In genomic region chr10:119641011-119641410, GRCm38 (mm10) we compare ENCODE assay signal across 21 mouse cellular contexts.
DNase-seq lines count a peak whose midpoint lies in the region; ATAC-seq and TF ChIP-seq lines count a peak whose summit lies in the region.
"Had no signal": no experiment of that assay in that cellular context is flagged by ENCODE, and none has a peak within 500 bp of the region (broad histone marks: within the 10 kb centered on the region; RNA-seq: fewer than 3 reads in every experiment).

No protein-coding gene starts in this region.

- 0 out of 2 replicates have a peak, but pooled peaks have one; percentile 50 for ATAC-seq in midbrain, embryonic 15.5 days (replicated peaks)
- no peak for ATAC-seq in midbrain, postnatal 0 days (ENCODE audit: low FRiP score)
- ATAC-seq in embryonic facial prominence, embryonic 11.5 days (replicated peaks; ENCODE audit: insufficient number of reproducible peaks, low FRiP score, low TSS enrichment, low read depth), result no peak
- 0 out of 2 replicates have a peak, but pooled peaks have one; percentile 30 for ATAC-seq in hindbrain, embryonic 16.5 days
- ATAC-seq: activated CD4-positive, CD25-positive, alpha-beta regulatory T cell, adult 4 months; intestine, embryonic 16.5 days; liver, embryonic 12.5 days had no signal

- H3K9me3 ChIP-seq in midbrain, embryonic 15.5 days, result no peaks in the 10 kb centered on the region
- H3K9me3 ChIP-seq in midbrain, postnatal 0 days (ENCODE audit: low read length), result no peaks in the 10 kb centered on the region
- H3K9me3 ChIP-seq in embryonic facial prominence, embryonic 11.5 days (replicated peaks; ENCODE audit: control insufficient read depth, low read length), result no peaks in the 10 kb centered on the region
- H3K9me3 ChIP-seq in hindbrain, embryonic 16.5 days (ENCODE audit: control insufficient read depth, low read length), result no peaks in the 10 kb centered on the region
- H3K9me3 ChIP-seq: embryonic facial prominence, embryonic 13.5 days; limb, embryonic 13.5 days; liver, embryonic 12.5 days; neural tube, embryonic 13.5 days had no signal

- H3K27me3 ChIP-seq in midbrain, embryonic 15.5 days (replicated peaks), result no peaks in the 10 kb centered on the region
- no peaks in the 10 kb centered on the region for H3K27me3 ChIP-seq in midbrain, postnatal 0 days (ENCODE audit: insufficient read depth, low read length)
- no peaks in the 10 kb centered on the region for H3K27me3 ChIP-seq in embryonic facial prominence, embryonic 11.5 days (ENCODE audit: control insufficient read depth, insufficient read depth, low read length)
- no peaks in the 10 kb centered on the region for H3K27me3 ChIP-seq in hindbrain, embryonic 16.5 days (replicated peaks; ENCODE audit: control insufficient read depth, insufficient read depth, low read length)
- H3K27me3 ChIP-seq: embryonic facial prominence, embryonic 13.5 days; limb, embryonic 13.5 days; liver, embryonic 12.5 days; neural tube, embryonic 13.5 days had no signal

- 57% methylated on average over 12 of the region's 12 CpGs for WGBS in midbrain, embryonic 15.5 days
- 63% methylated on average over 12 of the region's 12 CpGs for WGBS in midbrain, postnatal 0 days
- WGBS in embryonic facial prominence, embryonic 11.5 days, result 56% methylated on average over 12 of the region's 12 CpGs
- 46% methylated on average over 12 of the region's 12 CpGs for WGBS in hindbrain, embryonic 16.5 days

- DNase-seq in midbrain, postnatal 0 days (ENCODE audit: low spot score), result no peak
- peak; percentile 13 for DNase-seq in embryonic facial prominence, embryonic 11.5 days (ENCODE audit: low spot score)
- peak; percentile 48 for DNase-seq in retina, postnatal 1 day
- no peak for DNase-seq in right cerebral cortex, postnatal 36 days (ENCODE audit: low spot score in 2 of 2)
- DNase-seq in thymus, postnatal 10 days (ENCODE audit: low spot score in 2 of 2), result no peak
- DNase-seq: cerebellum, adult 8-10 months; gastrocnemius, postnatal 10 days; kidney, adult 9 months; kidney, postnatal 14 days; lung, adult 18-20 months had no signal

- H3K27ac ChIP-seq in midbrain, embryonic 15.5 days, result no peak overlapping the region
- H3K27ac ChIP-seq in midbrain, postnatal 0 days (ENCODE audit: low read depth, low read length), result no peak overlapping the region
- H3K27ac ChIP-seq in embryonic facial prominence, embryonic 11.5 days (replicated peaks; ENCODE audit: low read depth, low read length), result no peak overlapping the region
- H3K27ac ChIP-seq in hindbrain, embryonic 16.5 days (ENCODE audit: low read depth, low read length), result no peak overlapping the region
- H3K27ac ChIP-seq: embryonic facial prominence, embryonic 13.5 days; limb, embryonic 13.5 days; liver, embryonic 12.5 days; neural tube, embryonic 13.5 days; stomach, postnatal 0 days had no signal

- no peak overlapping the region for H3K4me2 ChIP-seq in midbrain, embryonic 15.5 days
- no peak overlapping the region; the same call in 1 of the 2 replicates for H3K4me2 ChIP-seq in midbrain, postnatal 0 days (ENCODE audit: low read depth, low read length, poor library complexity, severe bottlenecking)
- H3K4me2 ChIP-seq in embryonic facial prominence, embryonic 11.5 days (ENCODE audit: low read depth, low read length), result no peak overlapping the region
- no peak overlapping the region for H3K4me2 ChIP-seq in hindbrain, embryonic 16.5 days (ENCODE audit: low read length)
- H3K4me2 ChIP-seq: embryonic facial prominence, embryonic 13.5 days; heart, embryonic 11.5 days; limb, embryonic 13.5 days; liver, embryonic 12.5 days; neural tube, embryonic 13.5 days had no signal

- no peak overlapping the region for H3K4me3 ChIP-seq in midbrain, embryonic 15.5 days
- H3K4me3 ChIP-seq in midbrain, postnatal 0 days (ENCODE audit: low read depth, low read length), result no peak overlapping the region
- H3K4me3 ChIP-seq in embryonic facial prominence, embryonic 11.5 days (ENCODE audit: low read depth, low read length), result no peak overlapping the region
- H3K4me3 ChIP-seq in hindbrain, embryonic 16.5 days (ENCODE audit: low read length), result no peak overlapping the region
- H3K4me3 ChIP-seq: embryonic facial prominence, embryonic 13.5 days; erythroblast, embryonic 14.5 days; limb, embryonic 13.5 days; liver, embryonic 12.5 days; neural tube, embryonic 13.5 days had no signal

- peaks cover 19% of the 10 kb centered on the region for H3K4me1 ChIP-seq in midbrain, embryonic 15.5 days
- H3K4me1 ChIP-seq in midbrain, postnatal 0 days (ENCODE audit: insufficient read depth, low read length), result no peaks in the 10 kb centered on the region
- H3K4me1 ChIP-seq in embryonic facial prominence, embryonic 11.5 days (ENCODE audit: control insufficient read depth, insufficient read depth, low read length), result 0 out of 2 replicates have a peak, but pooled peaks cover 3% of the 10 kb centered on the region
- H3K4me1 ChIP-seq in hindbrain, embryonic 16.5 days (ENCODE audit: control insufficient read depth, insufficient read depth, low read depth, low read length), result peaks cover 8% of the 10 kb centered on the region
- H3K4me1 ChIP-seq: liver, embryonic 12.5 days had no signal

- no peaks in the 10 kb centered on the region for H3K36me3 ChIP-seq in midbrain, embryonic 15.5 days (replicated peaks)
- no peaks in the 10 kb centered on the region for H3K36me3 ChIP-seq in midbrain, postnatal 0 days (ENCODE audit: insufficient read depth, low read length)
- no peaks in the 10 kb centered on the region for H3K36me3 ChIP-seq in embryonic facial prominence, embryonic 11.5 days (replicated peaks; ENCODE audit: control insufficient read depth, insufficient read depth, low read depth, low read length)
- H3K36me3 ChIP-seq in hindbrain, embryonic 16.5 days (ENCODE audit: control insufficient read depth, insufficient read depth, low read length), result no peaks in the 10 kb centered on the region
- H3K36me3 ChIP-seq: embryonic facial prominence, embryonic 13.5 days; limb, embryonic 13.5 days; liver, embryonic 12.5 days; neural tube, embryonic 13.5 days had no signal

- TF ChIP-seq CTCF in midbrain, postnatal 0 days (IDR thresholded peaks at IDR 0.05), result no peak

- H3K9ac ChIP-seq in midbrain, embryonic 15.5 days, result no peak overlapping the region
- H3K9ac ChIP-seq in midbrain, postnatal 0 days (replicated peaks; ENCODE audit: low read length, poor library complexity, severe bottlenecking), result no peak overlapping the region
- H3K9ac ChIP-seq in embryonic facial prominence, embryonic 11.5 days (replicated peaks; ENCODE audit: low read length), result no peak overlapping the region
- H3K9ac ChIP-seq in hindbrain, embryonic 16.5 days (ENCODE audit: low read depth, low read length), result no peak overlapping the region
- H3K9ac ChIP-seq: embryonic facial prominence, embryonic 13.5 days; limb, embryonic 13.5 days; liver, embryonic 12.5 days; neural tube, embryonic 13.5 days had no signal

Comparison
In these comparisons a context has a peak if more than half of its experiments do, and no peak if none do; other contexts are left out.
1. ATAC-seq: peak in midbrain, embryonic 15.5 days (single experiment) and hindbrain, embryonic 16.5 days (single experiment); none in midbrain, postnatal 0 days (single experiment) and embryonic facial prominence, embryonic 11.5 days (single experiment).
2. DNase-seq: peak in embryonic facial prominence, embryonic 11.5 days (single experiment) and retina, postnatal 1 day (single experiment); none in midbrain, postnatal 0 days (single experiment), right cerebral cortex, postnatal 36 days (0 of 2) and thymus, postnatal 10 days (0 of 2).